Mouse (Mus musculus) right cerebral cortex, adult 18-20 months (tissue): ENCODE results near the gene Mageb4.
"Not testable (repeated sequence)": the region's sequence is repeated elsewhere in the genome, so short reads cannot be mapped to it uniquely, and the experiment has no call there.

Experiments used
- DNase-seq: peaks from one replicate; pipeline ENCODE4 v3.0.0; 2022; ENCODE audit warnings: mixed read lengths

Mageb4 gene

GRCm38 (mm10) chrX:86304993-86305392 is at the start of gene Mageb4:
Gene Mageb4, minus strand, starts transcription at chrX:86305093.
- not testable (repeated sequence) for DNase-seq

- not testable (repeated sequence) for DNase-seq
These were observed 20.3 kb downstream of the Mageb4 start for GRCm38 (mm10) chrX:86284597-86284996.

GRCm38 (mm10) chrX:86245950-86246349 is 58.9 kb downstream of the Mageb4 start:
- DNase-seq, result not testable (repeated sequence)

- no peak for DNase-seq
These were observed 67.6 kb downstream of the Mageb4 start for GRCm38 (mm10) chrX:86237246-86237645.
